Mouse (Mus musculus): Measurements from ENCODE around the gene Dok4.

DNA sequence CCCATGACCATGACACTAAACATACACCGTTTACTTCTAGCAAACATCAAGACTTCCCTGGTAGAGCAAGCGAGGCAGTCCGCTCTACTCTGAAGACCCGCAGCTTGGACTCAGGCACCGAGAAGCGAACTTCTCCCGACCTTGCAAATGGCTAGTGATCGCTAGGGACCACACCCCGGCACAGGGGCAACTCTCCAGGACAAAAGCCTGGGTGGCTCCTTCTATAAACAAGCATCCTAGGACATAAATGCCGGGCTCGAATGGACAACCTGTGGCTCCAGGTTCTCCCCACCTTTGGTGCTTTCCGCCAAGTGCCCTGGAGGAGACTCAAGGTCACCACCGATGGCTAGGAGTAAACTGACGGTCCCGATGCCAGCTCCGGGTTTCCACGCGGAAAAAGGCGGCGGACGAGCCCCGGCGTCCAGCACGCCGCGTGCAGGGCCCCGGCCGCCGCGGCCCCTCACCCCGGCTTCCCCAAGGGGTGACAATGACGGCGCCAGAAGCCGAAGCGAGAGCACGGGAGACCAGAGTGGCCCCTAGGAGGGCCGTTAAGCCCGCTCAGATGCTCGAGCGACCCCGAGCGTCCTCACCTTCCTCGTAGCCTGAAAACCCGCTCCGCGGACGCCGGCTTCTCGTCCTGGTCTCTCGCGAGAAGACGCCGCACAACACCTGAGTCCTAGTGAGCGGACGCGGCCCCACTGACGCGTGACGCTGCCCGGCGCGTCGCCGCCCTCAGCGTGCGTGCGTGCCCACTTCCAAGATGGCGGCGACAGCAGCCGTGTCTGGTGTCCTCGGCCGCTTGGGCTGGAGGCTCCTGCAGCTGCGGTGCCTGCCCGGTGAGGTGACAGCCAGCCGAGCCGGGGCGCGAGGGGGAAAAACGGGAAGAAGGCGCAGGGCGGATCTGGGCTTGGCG lies 38.2 kb downstream of the Dok4 start, which contains the start of the genes Coq9 and Ciapin1:
- TF ChIP-seq CTCF (IDR thresholded peaks at IDR 0.05; ENCODE audit: low read depth, low read length): no peak
- no peak for TF ChIP-seq GATA1 (IDR thresholded peaks at IDR 0.05; ENCODE audit: borderline replicate concordance, low read length)
- no peak for TF ChIP-seq POLR2AphosphoS5 (IDR thresholded peaks at IDR 0.05; ENCODE audit: insufficient replicate concordance, low read depth, low read length)
- no peak for TF ChIP-seq TAL1 (conservative IDR thresholded peaks at IDR 0.05; ENCODE audit: low read depth, low read length)
- no peak for TF ChIP-seq GATA2 (IDR thresholded peaks at IDR 0.05; ENCODE audit: borderline replicate concordance, low read depth, low read length)
